Comparison of ENCODE assay signal across 9 mouse cellular contexts in genomic region chr8:121717982-121718425, GRCm38 (mm10). TPM values are rescaled to one million over a fixed set of nuclear protein-coding genes. Genes with fewer than 3 reads are reported as not detected.
DNase-seq lines count a peak whose midpoint lies in the region; ATAC-seq and TF ChIP-seq lines count a peak whose summit lies in the region.
"Had no signal": no experiment of that assay in that cellular context is flagged by ENCODE, and none has a peak within 500 bp of the region (broad histone marks: within the 10 kb centered on the region; RNA-seq: fewer than 3 reads in every experiment).

No protein-coding gene starts in this region.

- H3K9ac ChIP-seq in lung, embryonic 15.5 days: no peak overlapping the region

- no peaks in the 10 kb centered on the region for H3K36me3 ChIP-seq in lung, embryonic 15.5 days

- peak; percentile 92 for ATAC-seq in frontal cortex, adult (ENCODE audit: low TSS enrichment)
- peak; percentile 84 for ATAC-seq in lung, embryonic 15.5 days (ENCODE audit: borderline replicate concordance, extremely low read depth, low FRiP score, low TSS enrichment)

- H3K4me2 ChIP-seq in lung, embryonic 15.5 days: no peak overlapping the region; the same call in 1 of the 2 replicates

- WGBS in lung, embryonic 15.5 days: 24% methylated on average over 12 of the region's 12 CpGs

- H3K27ac ChIP-seq in layer of hippocampus, adult 2 months: peak overlapping the region; percentile 78
- no peak overlapping the region for H3K27ac ChIP-seq in lung, embryonic 15.5 days
- H3K27ac ChIP-seq: macrophage had no signal

- peak; percentile 84 for DNase-seq in NIH3T3 (ENCODE audit: low read depth)
- DNase-seq in cerebellum, adult 8-10 months: peak; percentile 96
- DNase-seq in heart, postnatal 4 days: peak; percentile 90
- DNase-seq in layer of hippocampus, adult 2 months (ENCODE audit: low spot score in 2 of 2): peak; percentile 93 to 94
- peak; percentile 80 for DNase-seq in ovary, postnatal 36 days (ENCODE audit: low spot score)
- peak; percentile 63 for DNase-seq in thymus, postnatal 4 days

- H3K27me3 ChIP-seq in lung, embryonic 15.5 days: peaks cover 18% of the 10 kb centered on the region

- H3K9me3 ChIP-seq in lung, embryonic 15.5 days: no peaks in the 10 kb centered on the region

- H3K4me1 ChIP-seq in lung, embryonic 15.5 days: 0 out of 2 replicates have a peak, but pooled peaks cover 3% of the 10 kb centered on the region

- no peak overlapping the region; the same call in 1 of the 2 replicates for H3K4me3 ChIP-seq in layer of hippocampus, adult 2 months
- no peak overlapping the region for H3K4me3 ChIP-seq in lung, embryonic 15.5 days

- TF ChIP-seq CTCF in layer of hippocampus, adult 2 months (conservative IDR thresholded peaks at IDR 0.05): peak; percentile 92

RNA-seq across cellular contexts. Expression of gene Jph3, which starts 11.4 kb away (rescaled TPM):
- under 1 TPM in 1 of 2 experiments, not detected in 1; 0.07 TPM for total RNA-seq in heart, postnatal 4 days (2021)
- total RNA-seq in layer of hippocampus, adult 2 months (2021): 100 to 1,000 TPM; 318 to 346 TPM
- 0.44 and 0.86 TPM in 2 replicates for polyA plus RNA-seq in lung, embryonic 15.5 days (2015; fragmentation: Nextera tagmentation; extraction: Ambion mirVana)

Comparison
In these comparisons a context has a peak if more than half of its experiments do, and no peak if none do; other contexts are left out.
1. RNA of gene Jph3, which starts 11.4 kb away (total RNA-seq): 318 to 346 TPM in layer of hippocampus, adult 2 months; 0.07 TPM in heart, postnatal 4 days; every median in the first group is over 100 times any median in the second.
2. Peak in every context shown above with its lines, with median percentiles within 50 percentile points of each other: DNase-seq.